In the genomic region with DNA sequence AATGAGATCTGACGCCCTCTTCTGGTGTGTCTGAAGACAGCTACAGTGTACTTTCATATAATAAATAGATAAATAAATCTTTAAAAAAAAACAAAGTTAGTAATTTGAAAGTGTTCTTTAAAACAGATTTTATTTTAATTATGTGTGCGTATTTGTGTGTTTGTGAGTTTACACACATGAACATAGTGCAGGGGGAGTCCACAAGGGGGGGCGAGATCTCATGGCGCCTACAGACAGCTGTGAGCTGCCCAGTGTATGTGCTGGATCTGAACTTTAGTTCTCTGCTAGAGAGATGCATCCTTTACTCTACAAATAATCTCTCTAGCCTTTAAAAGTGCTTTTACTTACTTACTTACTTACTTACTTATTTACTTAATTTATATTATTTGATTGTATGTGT, we compare ENCODE assay signal across 31 mouse cellular contexts. TPM values are rescaled to one million over a fixed set of nuclear protein-coding genes. Genes with fewer than 3 reads are reported as not detected.
"Had no signal": no experiment of that assay in that cellular context is flagged by ENCODE, and none has a peak within 500 bp of the region (broad histone marks: within the 10 kb centered on the region; RNA-seq: fewer than 3 reads in every experiment).

No protein-coding gene starts in this region.

- H3K36me3 ChIP-seq: liver, embryonic 13.5 days had no signal

- H3K4me1 ChIP-seq: liver, embryonic 13.5 days had no signal

- H3K27ac ChIP-seq: liver, embryonic 13.5 days had no signal

- ATAC-seq: intestine, embryonic 16.5 days had no signal

- H3K9ac ChIP-seq: liver, embryonic 13.5 days had no signal

- H3K4me3 ChIP-seq: liver, embryonic 13.5 days had no signal

- DNase-seq: kidney, adult 18-20 months; kidney, adult 9 months; kidney, postnatal 25 days; liver, embryonic 13.5 days; lung, adult 2 months; lung, postnatal 14 days; lung, postnatal 4 days; midbrain, embryonic 14.5 days; right cerebral cortex, postnatal 25 days had no signal

RNA-seq across cellular contexts. Expression of gene Gm17087, which starts 18.0 kb away (rescaled TPM):
- total RNA-seq: layer of hippocampus, adult 8-10 months; layer of hippocampus, postnatal 10 days; left cerebral cortex, postnatal 25 days; liver, adult 2 months; megakaryocyte progenitor cell, adult 5-6 weeks; megakaryocyte-erythroid progenitor cell, adult 5-6 weeks; midbrain, postnatal 0 days had no signal
- polyA plus RNA-seq: intestine, embryonic 16.5 days; kidney, embryonic 16.5 days; large intestine, adult 2 months; limb, embryonic 11.5 days; limb, embryonic 14.5 days; liver, adult 2 months; liver, embryonic 13.5 days; liver, embryonic 16.5 days; lung, adult 2 months; lung, embryonic 16.5 days; midbrain, embryonic 11.5 days; midbrain, embryonic 14.5 days; midbrain, postnatal 0 days; neural tube, embryonic 11.5 days; neural tube, embryonic 14.5 days; small intestine, adult 2 months; spleen, adult 2 months; stomach, embryonic 16.5 days; testis, adult 2 months; urinary bladder, adult 2 months had no signal
